Mouse (Mus musculus): ENCODE measurements at regions not wholly inside any gene's neighbourhood (a gene's known extent, or its start where the extent isn't known, plus 50 kb on each side); places are given as distances from the start of the nearest gene placed in this dataset.

GRCm38 (mm10) chr4:34336971-34337797 is 213.6 kb upstream of the Akirin2 start:
- DNase-seq (ENCODE audit: low spot score in 2 of 2), result peak; percentile 18 to 38

- no peak for DNase-seq (ENCODE audit: low spot score in 2 of 2)
Measured at GRCm38 (mm10) chr4:34337852-34338251, 212.9 kb upstream of the Akirin2 start.

- DNase-seq (ENCODE audit: low spot score in 2 of 2), result no peak
Measured at GRCm38 (mm10) chr4:34340057-34340456, 210.7 kb upstream of the Akirin2 start.

GRCm38 (mm10) chr4:34371281-34372032 is 179.3 kb upstream of the Akirin2 start:
- DNase-seq (ENCODE audit: low spot score in 2 of 2), result no peak

- no peak for DNase-seq (ENCODE audit: low spot score in 2 of 2)
Measured at GRCm38 (mm10) chr4:34386338-34386967, 164.3 kb upstream of the Akirin2 start.

DNA sequence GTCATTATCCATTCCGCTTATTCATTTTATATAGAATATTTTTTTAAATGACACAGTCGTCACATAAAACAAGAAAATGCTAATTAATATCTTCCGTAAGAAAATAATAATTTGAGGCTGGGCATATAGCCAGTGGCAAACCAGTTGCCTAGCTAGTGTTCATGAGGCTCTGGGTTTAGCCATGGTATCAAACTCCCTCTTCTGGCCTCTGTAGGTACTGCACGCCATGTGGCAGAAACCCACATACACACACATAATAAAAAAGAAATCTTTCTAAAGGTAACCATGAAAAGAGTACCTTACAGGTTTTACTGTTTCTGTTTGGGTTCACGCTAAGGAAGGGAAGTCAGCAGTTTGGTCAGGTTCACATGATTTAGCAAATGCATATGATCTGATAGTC is 159.2 kb upstream of the Akirin2 start:
- DNase-seq (ENCODE audit: low spot score in 2 of 2), result no peak

GRCm38 (mm10) chr4:34403061-34403460 is 147.7 kb upstream of the Akirin2 start:
- no peak for DNase-seq (ENCODE audit: low spot score in 2 of 2)

DNA sequence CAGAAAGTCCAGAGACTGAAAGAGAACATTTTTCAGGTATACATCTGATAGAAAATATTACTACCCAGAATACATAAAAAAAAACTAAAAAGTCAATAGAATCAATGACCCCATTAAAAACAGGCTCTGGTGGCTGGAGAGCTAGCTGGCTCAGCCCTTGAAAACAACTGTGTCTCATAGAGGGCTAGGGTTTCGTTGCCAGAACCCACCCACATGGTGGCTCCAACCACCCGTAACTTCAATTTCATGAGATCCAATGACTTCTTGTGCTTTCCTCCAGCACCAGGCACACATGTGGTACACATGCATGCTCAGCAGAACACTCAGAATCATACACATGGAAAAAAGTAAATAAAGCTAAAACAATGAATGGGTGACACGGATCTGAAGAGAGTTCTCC is 143.6 kb upstream of the Akirin2 start:
- no peak for DNase-seq (ENCODE audit: low spot score in 2 of 2)

- no peak for DNase-seq (ENCODE audit: low spot score in 2 of 2)
Measured at GRCm38 (mm10) chr4:34420970-34421369, 129.8 kb upstream of the Akirin2 start.

GRCm38 (mm10) chr4:34424131-34424646 is 126.5 kb upstream of the Akirin2 start:
- no peak for DNase-seq (ENCODE audit: low spot score in 2 of 2)

GRCm38 (mm10) chr4:34429003-34429402 is 121.7 kb upstream of the Akirin2 start:
- DNase-seq (ENCODE audit: low spot score in 2 of 2), result no peak

GRCm38 (mm10) chr4:34429456-34430235 is 121.1 kb upstream of the Akirin2 start:
- DNase-seq (ENCODE audit: low spot score in 2 of 2), result peak; percentile 9 to 11

- no peak for DNase-seq (ENCODE audit: low spot score in 2 of 2)
Measured at GRCm38 (mm10) chr4:34437316-34437715, 113.4 kb upstream of the Akirin2 start.

GRCm38 (mm10) chr4:34449582-34449981 is 101.2 kb upstream of the Akirin2 start:
- no peak for DNase-seq (ENCODE audit: low spot score in 2 of 2)

- no peak for DNase-seq (ENCODE audit: low spot score in 2 of 2)
Measured at GRCm38 (mm10) chr4:34462591-34462990, 88.1 kb upstream of the Akirin2 start.

DNA sequence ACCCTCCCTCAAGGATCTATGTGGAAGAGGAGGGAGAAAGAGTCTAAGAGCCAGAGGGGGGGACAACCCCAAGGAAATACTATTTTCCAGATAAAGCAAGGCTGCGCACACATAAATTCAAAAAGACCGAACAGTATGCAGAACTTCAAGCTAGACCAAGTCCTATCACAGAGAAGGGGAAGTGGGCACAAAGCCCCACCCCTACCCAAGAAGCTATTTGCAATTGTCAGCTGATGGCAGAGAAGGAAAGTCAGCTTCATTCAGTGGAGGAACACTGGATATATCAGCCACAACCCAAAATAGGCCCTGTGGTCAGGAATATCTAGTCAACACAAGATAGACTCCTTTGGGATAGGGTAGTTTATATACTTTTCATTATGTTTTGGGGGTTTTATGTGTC is 84.9 kb upstream of the Akirin2 start:
- DNase-seq (ENCODE audit: low spot score in 2 of 2), result no peak

- no peak for DNase-seq (ENCODE audit: low spot score in 2 of 2)
Measured at GRCm38 (mm10) chr4:34466309-34466708, 84.4 kb upstream of the Akirin2 start.

DNA sequence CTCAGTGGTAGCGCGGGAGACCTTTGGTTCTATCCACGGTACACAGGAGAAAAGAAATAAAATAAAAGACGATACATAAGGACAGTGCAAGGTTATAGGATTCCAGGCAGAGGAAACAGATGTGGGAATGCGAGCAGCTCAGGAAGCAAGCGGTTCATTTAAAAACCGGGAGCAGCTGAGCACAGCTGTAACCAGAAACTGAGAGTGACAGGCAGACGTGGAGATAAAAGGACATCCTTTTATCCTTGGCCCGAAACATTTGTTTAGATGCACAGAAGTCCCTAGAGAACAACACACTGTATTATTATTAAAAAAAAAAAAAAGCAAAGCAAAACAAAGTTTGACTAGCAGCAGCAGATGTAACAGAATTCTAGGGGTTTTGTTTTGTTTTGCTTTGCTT is 82.6 kb upstream of the Akirin2 start:
- DNase-seq (ENCODE audit: low spot score in 2 of 2), result no peak

DNA sequence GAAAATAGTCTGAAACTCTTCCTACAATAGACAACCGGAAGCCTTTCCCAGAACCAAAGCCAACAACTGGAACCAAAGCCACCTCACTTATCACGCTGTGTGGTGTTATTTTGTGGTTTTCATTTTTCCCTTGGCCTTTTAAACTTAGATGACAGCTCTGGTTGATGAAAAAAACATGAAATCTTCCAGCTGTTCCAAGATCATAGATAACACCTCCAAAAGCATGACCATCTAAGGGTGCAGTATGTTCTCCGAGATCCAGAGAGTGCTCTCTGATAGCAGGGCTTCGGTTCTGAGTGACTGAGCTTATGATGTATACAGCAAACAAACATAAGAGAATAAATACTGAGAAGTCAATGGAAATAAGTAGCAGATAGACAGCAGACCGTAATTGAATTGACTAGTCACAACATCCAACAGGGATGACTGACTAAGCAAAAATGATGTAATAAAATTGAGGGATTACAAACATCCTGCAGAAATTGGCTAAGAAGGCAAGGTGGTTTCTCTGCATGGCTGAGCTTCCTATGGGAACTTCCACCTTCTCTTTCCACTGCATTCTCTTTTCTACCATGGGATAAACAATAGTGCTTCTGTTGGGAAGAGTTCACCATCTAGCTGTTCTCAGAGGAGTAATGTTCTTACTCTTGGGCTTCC is 74.8 kb upstream of the Akirin2 start:
- no peak for DNase-seq (ENCODE audit: low spot score in 2 of 2)

DNA sequence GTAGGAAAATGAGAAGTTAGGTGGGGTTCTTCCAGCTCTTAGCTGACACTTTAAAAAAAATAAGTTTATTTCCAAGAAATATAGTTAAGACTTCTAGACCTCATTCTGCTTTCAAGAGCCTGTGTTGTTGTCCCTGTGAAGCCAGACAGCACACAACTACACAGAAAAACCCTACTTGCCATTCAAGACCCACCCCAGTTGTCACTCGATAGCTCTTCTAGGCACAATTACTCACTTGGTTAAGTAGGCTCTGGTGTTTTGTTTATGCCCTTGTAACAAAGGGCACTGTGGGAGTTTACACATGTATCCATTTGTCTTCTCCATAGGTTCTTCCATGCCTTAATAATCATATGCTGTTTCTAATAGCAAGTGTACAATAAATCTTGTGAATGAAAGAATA is 66.5 kb upstream of the Akirin2 start:
- no peak for DNase-seq (ENCODE audit: low spot score in 2 of 2)

- DNase-seq (ENCODE audit: low spot score in 2 of 2), result no peak
Measured at GRCm38 (mm10) chr4:34485574-34485973, 65.2 kb upstream of the Akirin2 start.
